Mouse (Mus musculus) thymus, adult 2 months (tissue): ENCODE data around the gene Gm21976. TPM values are rescaled to one million over a fixed set of nuclear protein-coding genes. Genes with fewer than 3 reads are reported as not detected.

Source experiments
- DNase-seq: peaks from one replicate; pipeline ENCODE4 v3.0.0; 2021
- H3K27ac ChIP-seq: fragments of 200-500 bp; 2 replicates; pipeline ENCODE4 v1.5.1; 2012; ENCODE audit warnings: low read length, control low read depth; ENCODE audit not compliant: control insufficient read depth, insufficient read depth
- H3K27me3 ChIP-seq: fragments of 200-500 bp; 2 replicates; pipeline ENCODE4 v1.6.1; 2012; ENCODE audit warnings: mild to moderate bottlenecking, low read length, moderate library complexity, mixed read lengths; ENCODE audit not compliant: control insufficient read depth, insufficient read depth
- H3K36me3 ChIP-seq: fragments of 200-500 bp; 2 replicates; pipeline ENCODE4 v1.6.1; 2012; ENCODE audit warnings: mild to moderate bottlenecking, low read length, moderate library complexity; ENCODE audit not compliant: control insufficient read depth, insufficient read depth
- H3K4me1 ChIP-seq: fragments of 200-500 bp; replicated peaks from 2 replicates; pipeline ENCODE4 v1.6.1; 2012; ENCODE audit warnings: low read length; ENCODE audit not compliant: control insufficient read depth, insufficient read depth
- H3K4me3 ChIP-seq: fragments of 200-500 bp; 2 replicates; pipeline ENCODE4 v1.5.1; 2012; ENCODE audit warnings: mild to moderate bottlenecking, low read length, control low read depth, moderate library complexity; ENCODE audit not compliant: control insufficient read depth, insufficient read depth
- CTCF ChIP-seq: fragments of 200-500 bp; IDR thresholded peaks from 2 replicates; pipeline ENCODE4 v1.5.1; 2012; ENCODE audit warnings: mild to moderate bottlenecking, control low read depth, low read length, moderate library complexity, borderline replicate concordance; ENCODE audit not compliant: control insufficient read depth, poor library complexity, insufficient read depth; ENCODE audit errors: extremely low read depth
- POLR2A ChIP-seq: fragments of 200-500 bp; IDR thresholded peaks from 2 replicates; pipeline ENCODE4 v1.6.1; 2012; ENCODE audit warnings: mild to moderate bottlenecking, low read length, control low read depth, moderate library complexity; ENCODE audit not compliant: control insufficient read depth, poor library complexity, insufficient read depth; ENCODE audit errors: extremely low read depth
- WGBS: fragments of 180-500 bp; shearing (Covaris S2); methylation state at CpG from one replicate; pipeline ENCODE4 v1.1.7; 2018; 5-methylcytosine and 5-hydroxymethylcytosine counted together
- polyA plus RNA-seq: library from polyadenylated mRNA; depleted of rRNA; stranded (reverse); fragments of >200 nt; gene quantifications from 2 replicates; pipeline ENCODE4 v1.2.3, GENCODE M21; 2012

Gene Gm21976
- polyA plus RNA-seq, 1 experiment = 0.34 TPM

DNA sequence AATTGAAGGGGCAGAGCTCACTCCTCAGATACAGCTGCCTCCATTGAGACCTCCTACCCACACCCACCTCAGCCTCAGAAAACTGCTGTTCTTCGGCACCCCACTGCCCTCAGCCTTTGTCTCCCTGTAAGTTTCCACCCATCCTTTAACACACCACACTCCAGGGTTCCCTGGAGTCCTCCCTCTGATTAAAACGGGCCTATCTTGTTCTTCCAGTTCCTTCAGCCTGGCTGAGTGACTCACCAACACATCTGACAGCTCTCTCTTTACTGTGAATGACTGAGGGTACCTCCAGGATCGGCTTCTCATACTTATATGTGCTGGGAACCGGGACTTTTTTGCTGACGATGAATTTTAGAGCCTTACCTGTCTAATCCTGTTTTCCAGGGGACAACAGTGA, 16.4 kb downstream of the Gm21976 start:
- Histone ChIP-seq H3K4me1 (no peaks in the 10 kb centered on the region), H3K27ac (no peak overlapping the region), H3K27me3 (no peaks in the 10 kb centered on the region), H3K36me3 (no peaks in the 10 kb centered on the region), H3K4me3 (no peak overlapping the region)
- DNase-seq = no peak
- TF ChIP-seq POLR2A (no peak), CTCF (no peak)
- 67% methylated on average over 5 of the region's 5 CpGs for WGBS

DNA sequence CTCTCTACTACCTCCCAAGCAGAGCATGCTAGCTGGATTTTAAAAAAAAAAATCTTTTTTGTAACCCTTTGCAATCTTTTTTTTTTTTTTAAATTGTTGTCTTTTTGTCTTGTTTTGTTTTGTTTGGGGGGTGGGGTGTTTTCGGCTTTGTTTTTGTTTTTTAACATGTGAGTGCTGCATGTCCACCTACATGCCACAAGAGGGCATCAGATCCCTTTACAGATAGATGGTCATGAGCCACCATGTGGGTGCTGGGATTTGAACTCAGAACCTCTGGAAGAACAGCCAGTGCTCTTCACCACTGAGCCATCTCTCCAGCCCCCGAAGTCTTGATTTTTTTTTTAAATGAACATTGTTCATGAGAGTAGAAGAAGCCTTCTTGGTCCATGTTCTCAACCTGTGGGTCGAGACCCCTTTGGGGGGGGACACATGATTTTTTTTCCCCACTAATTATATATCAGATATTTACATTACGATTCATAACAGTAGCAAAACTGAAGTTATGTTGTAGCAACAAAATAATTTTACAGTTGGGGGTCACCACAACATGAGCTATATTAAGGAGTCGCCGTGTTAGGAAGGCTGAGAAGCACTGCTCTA, 18.3 kb downstream of the Gm21976 start:
- no peaks in the 10 kb centered on the region for H3K27me3 ChIP-seq
- no peaks in the 10 kb centered on the region for H3K36me3 ChIP-seq
- 94% methylated on average over 6 of the region's 6 CpGs for WGBS
- no peak overlapping the region for H3K27ac ChIP-seq
- H3K4me3 ChIP-seq = no peak overlapping the region
- TF ChIP-seq POLR2A (no peak), CTCF (no peak)
- no peaks in the 10 kb centered on the region for H3K4me1 ChIP-seq
- no peak for DNase-seq

DNA sequence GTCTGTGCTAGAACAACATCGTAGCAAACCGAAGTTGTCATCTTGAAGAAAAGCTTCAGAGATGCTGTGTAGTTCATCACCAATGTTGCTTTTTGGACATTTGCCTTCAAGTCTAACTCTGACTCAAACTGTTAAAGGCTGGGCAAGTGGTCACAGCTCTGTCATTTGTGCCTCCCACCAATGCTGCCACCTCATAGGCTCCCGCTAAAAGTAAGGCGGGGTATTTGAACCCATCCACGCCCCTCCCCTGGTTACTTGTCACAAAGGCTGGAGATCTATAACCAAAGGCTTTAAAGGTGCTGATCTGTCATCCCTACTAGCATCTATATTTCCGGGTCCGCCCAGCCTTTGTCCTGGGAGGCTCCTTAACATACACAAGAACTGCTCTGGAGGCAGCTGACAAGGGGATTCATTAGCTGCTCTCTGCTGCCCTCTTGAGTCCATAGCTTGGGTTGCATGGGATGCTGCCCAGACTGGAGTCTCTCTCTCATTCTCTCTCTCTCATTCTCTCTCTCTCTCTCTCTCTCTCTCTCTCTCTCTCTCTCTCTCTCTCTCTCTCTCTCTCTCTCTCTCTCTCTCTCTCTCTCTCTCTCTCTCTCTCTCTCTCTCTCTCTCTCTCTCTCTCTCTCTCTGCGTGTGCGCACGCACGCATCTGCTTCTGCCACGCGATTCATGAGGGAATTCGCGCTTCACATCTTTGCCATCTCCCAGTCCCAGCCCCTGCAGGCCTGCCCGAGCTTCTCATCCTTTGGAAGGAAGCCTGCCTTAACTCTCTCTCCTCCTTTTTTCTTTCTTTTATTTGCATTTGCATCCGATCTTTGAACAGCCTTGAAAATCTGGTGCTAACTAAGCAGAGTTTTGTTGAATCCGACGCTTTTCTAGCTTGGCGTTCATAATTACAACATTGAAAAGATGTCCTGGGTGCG, 19.4 kb downstream of the Gm21976 start:
- 62% methylated on average over 21 of the region's 21 CpGs for WGBS
- TF ChIP-seq POLR2A = no peak
- TF ChIP-seq CTCF = no peak
- Histone ChIP-seq H3K27ac (no peak overlapping the region), H3K4me3 (no peak overlapping the region), H3K27me3 (no peaks in the 10 kb centered on the region), H3K4me1 (no peaks in the 10 kb centered on the region), H3K36me3 (no peaks in the 10 kb centered on the region)
- peak; percentile 62 for DNase-seq

DNA sequence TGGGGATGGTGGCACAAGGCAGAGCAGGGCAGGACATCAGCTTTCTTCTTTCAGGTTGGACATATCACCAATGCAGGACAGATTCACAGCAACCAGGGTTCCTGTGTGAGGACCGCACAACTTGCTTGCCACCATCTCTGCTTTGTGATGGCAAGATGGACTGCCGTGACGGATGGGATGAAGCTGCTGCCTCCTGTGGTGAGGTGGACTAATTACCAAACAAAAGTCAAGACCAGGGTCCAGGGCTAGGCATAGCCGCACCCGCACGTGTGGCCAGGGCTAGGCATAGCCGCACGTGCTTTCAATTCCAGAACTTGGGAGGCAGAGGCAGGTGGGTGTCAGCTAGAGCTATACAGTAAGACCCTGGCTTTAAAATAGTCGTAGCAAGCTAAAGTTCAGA, 25.6 kb downstream of the Gm21976 start:
- DNase-seq = no peak
- Histone ChIP-seq H3K4me1 (no peaks in the 10 kb centered on the region), H3K36me3 (peaks cover 19% of the 10 kb centered on the region), H3K27me3 (no peaks in the 10 kb centered on the region), H3K4me3 (no peak overlapping the region), H3K27ac (no peak overlapping the region)
- WGBS = 95% methylated on average over 9 of the region's 9 CpGs
- TF ChIP-seq CTCF (no peak), POLR2A (no peak)

- no peaks in the 10 kb centered on the region for H3K4me1 ChIP-seq
- no peak overlapping the region for H3K27ac ChIP-seq
- DNase-seq = no peak
- no peak overlapping the region for H3K4me3 ChIP-seq
- 72% methylated on average over 5 of the region's 5 CpGs for WGBS
- TF ChIP-seq CTCF (no peak), POLR2A (no peak)
- peaks cover 30% of the 10 kb centered on the region for H3K36me3 ChIP-seq
- H3K27me3 ChIP-seq = no peaks in the 10 kb centered on the region
Measured at GRCm38 (mm10) chr13:98306393-98306792, 26.7 kb downstream of the Gm21976 start.

GRCm38 (mm10) chr13:98306852-98307475, 27.3 kb downstream of the Gm21976 start:
- no peak for TF ChIP-seq CTCF
- TF ChIP-seq POLR2A = no peak
- WGBS = 87% methylated on average over 14 of the region's 14 CpGs
- Histone ChIP-seq H3K27ac (no peak overlapping the region), H3K4me3 (no peak overlapping the region), H3K27me3 (no peaks in the 10 kb centered on the region), H3K4me1 (no peaks in the 10 kb centered on the region), H3K36me3 (peaks cover 36% of the 10 kb centered on the region)
- DNase-seq = no peak
